Mouse (Mus musculus) subcutaneous adipose tissue, adult 2 months (tissue): ENCODE data around the gene Mrps34. TPM values are rescaled to one million over a fixed set of nuclear protein-coding genes. Genes with fewer than 3 reads are reported as not detected.

Experiments used
- polyA plus RNA-seq: library from polyadenylated mRNA; depleted of rRNA; stranded (reverse); fragments of >200 nt; gene quantifications from 2 replicates; pipeline ENCODE4 v1.2.3, GENCODE M21; 2012; ENCODE audit warnings: low replicate concordance; rRNA removed

Mrps34 gene
- polyA plus RNA-seq: 141 and 210 TPM in 2 replicates

DNA sequence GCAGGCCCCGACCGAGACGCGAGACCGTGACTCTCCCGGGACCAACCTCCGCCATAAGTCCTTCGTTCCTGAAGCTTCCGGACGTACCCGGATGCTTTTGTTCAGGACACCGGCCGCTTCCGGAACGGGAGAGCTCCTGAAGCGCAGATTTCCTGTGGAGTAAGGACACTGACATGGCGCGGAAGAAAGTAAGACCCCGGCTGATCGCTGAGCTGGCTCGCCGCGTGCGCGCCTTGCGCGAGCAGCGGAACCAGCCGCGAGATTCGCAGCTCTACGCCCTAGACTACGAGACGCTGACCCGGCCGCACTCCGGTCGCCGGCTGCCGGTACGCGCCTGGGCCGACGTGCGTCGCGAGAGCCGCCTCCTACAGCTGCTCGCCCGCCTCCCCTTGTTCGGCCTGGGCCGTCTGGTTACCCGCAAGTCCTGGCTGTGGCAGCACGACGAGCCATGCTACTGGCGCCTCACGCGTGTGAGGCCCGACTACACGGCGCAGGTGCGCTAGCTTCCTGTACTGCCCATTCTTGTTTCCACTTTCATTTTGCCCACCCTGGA, at the start of gene Mrps34, which contains the start of gene Eme2:
Gene Mrps34 (plus strand): TSS at position 122 of the 553 bp plus-strand sequence.
Gene Eme2 (minus strand): TSS at position 93 of the 553 bp plus-strand sequence.

DNA sequence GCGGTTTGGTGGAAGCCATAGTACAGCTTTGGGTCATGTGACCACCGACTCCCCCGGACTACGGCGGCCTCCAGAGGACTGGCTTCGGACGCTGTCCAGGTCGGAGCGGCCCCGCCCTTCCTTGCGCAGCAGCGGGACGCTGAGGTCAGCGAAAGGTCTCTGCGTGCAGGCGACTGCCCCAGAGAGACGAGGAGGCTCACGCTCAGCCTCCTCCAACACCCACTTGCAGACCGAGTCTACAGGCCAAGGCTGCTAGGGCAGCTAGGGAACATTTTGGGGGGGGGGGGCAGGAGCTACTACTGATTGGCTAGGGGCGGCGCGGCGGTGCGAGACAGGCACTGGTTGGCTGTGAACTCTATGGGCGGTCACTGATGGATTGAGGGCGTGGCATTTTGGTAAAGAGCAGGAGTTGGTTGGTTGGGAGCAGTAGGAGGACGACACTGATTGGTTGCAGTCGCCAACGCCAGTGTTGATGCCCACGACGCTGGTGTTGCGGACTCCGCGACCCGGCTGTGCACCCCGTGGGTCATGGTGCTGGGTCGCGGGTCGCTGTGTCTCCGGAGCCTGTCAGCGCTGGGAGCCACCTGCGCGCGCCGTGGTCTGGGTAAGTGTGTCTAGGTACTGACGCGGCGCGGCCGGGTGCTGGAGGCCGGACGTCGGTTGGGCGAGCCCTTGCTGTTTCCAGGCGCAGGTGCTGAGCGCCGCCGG, 44.7 kb upstream of the Mrps34 start, which contains the start of gene Fahd1:
Gene Fahd1 (minus strand): TSS at position 300 of the 708 bp plus-strand sequence.

DNA sequence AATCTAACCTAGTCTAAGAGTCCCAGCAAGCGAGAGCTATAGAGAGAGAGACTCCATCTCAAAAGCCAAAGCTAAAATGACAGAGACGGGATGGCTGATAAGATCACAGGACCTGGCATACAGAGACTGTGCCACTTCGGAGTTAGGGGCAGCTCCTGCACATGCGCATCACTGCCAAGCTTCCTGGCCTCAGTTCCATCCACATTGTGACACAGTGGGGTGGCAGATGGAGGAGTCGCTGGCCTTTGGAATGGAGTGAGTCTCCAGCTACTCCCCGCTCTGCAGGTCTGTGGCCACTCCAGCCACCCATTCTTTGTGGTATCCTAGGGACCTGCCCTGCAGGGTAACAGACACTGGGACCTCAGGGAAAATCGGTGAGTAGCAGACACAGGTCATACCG, 29.1 kb upstream of the Mrps34 start, which contains the start of gene Igfals:
Gene Igfals (plus strand): TSS at position 222 of the 400 bp plus-strand sequence.

DNA sequence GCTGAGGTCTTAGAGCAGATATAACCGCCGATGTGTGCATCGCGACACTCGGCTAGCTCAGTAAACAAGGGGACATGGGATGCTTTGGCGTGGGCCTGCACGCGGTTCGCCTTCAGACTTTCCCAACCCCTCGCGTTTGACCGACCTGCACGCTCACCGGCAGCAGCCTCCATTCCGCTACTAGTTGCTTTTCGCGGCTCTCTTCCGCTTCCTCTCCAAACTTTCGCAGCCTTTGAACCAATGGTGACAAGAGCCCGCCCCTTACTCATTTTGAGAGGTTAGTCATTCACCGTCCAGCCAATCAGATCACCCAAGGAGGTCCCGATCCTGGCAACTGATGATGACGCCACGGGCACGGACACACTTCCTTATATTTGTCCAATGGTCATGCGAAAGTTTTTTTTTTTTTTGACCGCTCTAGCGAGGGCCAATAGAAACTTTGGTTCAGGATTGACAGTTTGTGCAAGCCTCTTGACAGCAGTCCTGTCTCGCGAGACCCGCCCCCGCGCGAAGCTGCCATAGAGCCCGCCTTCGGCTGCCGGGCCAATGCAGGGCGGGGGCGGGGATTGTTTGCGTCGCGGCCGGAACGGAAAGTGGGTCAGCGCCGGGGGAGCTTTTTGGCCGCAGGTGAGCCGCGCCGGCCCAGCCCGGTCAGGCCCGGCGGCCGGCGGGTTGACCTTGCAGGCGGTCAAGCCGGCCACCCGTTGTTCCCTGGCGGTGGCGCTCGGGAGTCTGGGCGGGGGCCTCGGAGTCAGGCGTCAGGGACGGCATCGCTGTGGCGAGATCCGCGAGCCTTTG, 8.6 kb upstream of the Mrps34 start, which contains the start of the genes Nubp2 and Spsb3:
Gene Nubp2 (minus strand): TSS at position 216 of the 798 bp plus-strand sequence.
Gene Spsb3 (plus strand): TSS at position 510 of the 798 bp plus-strand sequence.

DNA sequence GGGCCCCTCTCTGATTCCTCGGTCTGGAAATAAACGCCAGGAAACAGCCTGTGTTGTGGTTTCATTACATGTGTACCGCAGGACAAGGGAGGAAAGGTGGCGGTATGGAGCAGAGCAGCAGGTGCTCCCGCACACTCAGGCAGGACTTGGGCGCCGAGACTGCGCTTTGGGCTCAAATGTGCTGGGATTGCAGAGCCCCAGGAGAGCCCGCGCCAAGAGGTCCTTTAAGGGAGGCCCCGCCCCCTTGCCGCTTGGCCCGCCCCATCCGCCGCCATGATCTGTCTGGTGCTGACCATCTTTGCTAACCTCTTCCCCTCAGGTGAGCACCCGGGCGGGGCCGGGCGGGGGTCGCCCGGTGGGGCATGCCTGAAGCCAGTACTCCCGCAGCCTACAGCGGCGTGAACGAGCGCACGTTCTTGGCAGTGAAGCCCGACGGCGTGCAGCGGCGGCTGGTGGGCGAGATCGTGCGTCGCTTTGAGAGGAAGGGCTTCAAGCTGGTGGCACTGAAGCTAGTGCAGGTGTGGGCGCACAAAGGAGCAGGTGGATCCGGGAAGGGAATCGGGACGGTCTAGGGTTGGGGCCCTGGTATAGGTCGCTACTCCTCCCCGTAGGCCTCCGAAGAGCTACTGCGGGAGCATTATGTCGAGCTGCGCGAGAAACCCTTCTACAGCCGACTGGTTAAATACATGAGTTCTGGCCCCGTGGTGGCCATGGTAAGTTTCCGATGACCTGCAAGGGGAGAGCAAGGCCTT, 1.5 kb downstream of the Mrps34 start, which contains the start of gene Nme3:
Gene Nme3 (plus strand): TSS at position 260 of the 752 bp plus-strand sequence.

DNA sequence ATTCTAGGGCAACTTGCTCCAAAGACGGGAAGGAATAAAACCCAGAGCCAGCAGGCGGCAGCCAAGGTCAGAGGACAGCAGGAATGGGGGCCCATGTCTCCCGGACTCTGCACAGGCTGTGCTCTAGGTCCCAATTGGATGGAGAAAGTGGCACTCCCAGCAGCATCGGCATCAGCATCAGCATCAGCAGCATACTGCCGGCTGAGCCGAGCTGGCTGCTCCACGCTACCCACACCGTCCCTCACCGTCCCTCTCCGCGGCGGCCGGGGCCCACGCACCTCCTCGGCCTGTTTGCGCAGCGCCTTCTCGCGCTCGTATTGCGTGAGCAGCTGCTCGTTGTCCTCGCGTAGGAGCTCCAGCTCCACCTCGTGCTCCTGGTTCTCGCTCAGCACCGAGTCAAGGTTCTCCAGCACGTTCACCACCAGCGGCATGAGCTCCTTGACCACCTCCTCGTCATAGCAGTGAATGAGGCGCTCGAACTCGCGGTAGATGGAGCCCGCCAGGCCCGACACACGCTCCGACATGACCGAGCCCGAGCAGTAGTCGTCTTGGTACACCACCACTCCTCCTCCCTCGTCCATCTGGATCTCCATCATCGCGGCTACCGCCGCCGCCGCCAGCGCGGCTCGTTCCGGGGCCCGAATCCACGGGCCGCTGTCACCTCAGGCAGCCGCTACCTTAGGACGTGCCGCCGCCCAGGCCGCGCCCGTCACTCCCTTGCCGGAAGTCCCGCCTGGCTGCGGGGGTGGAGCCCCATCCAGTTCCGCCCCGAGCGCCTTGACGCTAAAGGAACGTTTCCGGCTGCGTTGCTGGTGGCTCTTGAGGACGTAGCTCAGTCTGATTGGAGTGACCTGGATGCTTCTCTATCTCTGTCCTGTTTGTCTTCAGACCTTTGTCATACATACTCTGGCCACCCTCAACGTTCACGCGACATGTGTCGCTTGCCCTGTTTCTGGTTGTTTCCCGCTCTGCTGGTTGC, 41.6 kb downstream of the Mrps34 start, which contains the start of gene Mapk8ip3:
Gene Mapk8ip3 (minus strand): TSS at position 719 of the 979 bp plus-strand sequence.

Other genes starting within 250 kb of the Mrps34 start
- gene Slc9a3r2, start 244.8 kb upstream of the Mrps34 start, polyA plus RNA-seq: 159 and 182 TPM in 2 replicates
- gene Npw, start 236.7 kb upstream of the Mrps34 start, polyA plus RNA-seq: 0.75 and 0.93 TPM in 2 replicates
- gene Zfp598, start 225.4 kb upstream of the Mrps34 start, polyA plus RNA-seq: 59.9 and 96.8 TPM in 2 replicates
- 0.24 and 0.55 TPM in 2 replicates for gene Syngr3, start 205.2 kb upstream of the Mrps34 start, polyA plus RNA-seq
- 32.2 and 33.0 TPM in 2 replicates for gene Gfer, start 199.0 kb upstream of the Mrps34 start, polyA plus RNA-seq
- gene Noxo1, start 198.9 kb upstream of the Mrps34 start, polyA plus RNA-seq: 7.8 and 11.2 TPM in 2 replicates
- gene Tbl3, start 187.5 kb upstream of the Mrps34 start, polyA plus RNA-seq: 62.3 and 93.0 TPM in 2 replicates
- 0.13 and 0.19 TPM in 2 replicates for gene Rnf151, start 177.1 kb upstream of the Mrps34 start, polyA plus RNA-seq
- gene Rps2, start 177.0 kb upstream of the Mrps34 start, polyA plus RNA-seq: 1,499 and 4,382 TPM in 2 replicates
- gene Ndufb10, start 170.6 kb upstream of the Mrps34 start, polyA plus RNA-seq: 368 and 449 TPM in 2 replicates
- 0.15 and 0.24 TPM in 2 replicates for gene Rpl3l, start 167.3 kb upstream of the Mrps34 start, polyA plus RNA-seq
- 104 and 170 TPM in 2 replicates for gene Msrb1, start 158.5 kb upstream of the Mrps34 start, polyA plus RNA-seq
- 0.80 and 5.6 TPM in 2 replicates for gene Hs3st6, start 142.1 kb upstream of the Mrps34 start, polyA plus RNA-seq
- gene Meiob, start 90.8 kb upstream of the Mrps34 start, polyA plus RNA-seq: 0.10 TPM in 1 of 2 replicates, not detected in the other
- gene Hagh, start 55.0 kb upstream of the Mrps34 start, polyA plus RNA-seq: 97.3 and 196 TPM in 2 replicates
- 10.9 and 14.8 TPM in 2 replicates for gene Fahd1, start 44.8 kb upstream of the Mrps34 start, polyA plus RNA-seq
- gene Igfals, start 29.1 kb upstream of the Mrps34 start, polyA plus RNA-seq: 50.0 and 143 TPM in 2 replicates
- gene Nubp2, start 8.8 kb upstream of the Mrps34 start, polyA plus RNA-seq: 32.7 and 38.4 TPM in 2 replicates
- 53.0 and 84.0 TPM in 2 replicates for gene Spsb3, start 8.5 kb upstream of the Mrps34 start, polyA plus RNA-seq
- gene Eme2, start within 50 bp of the Mrps34 start, polyA plus RNA-seq: 30.9 and 44.6 TPM in 2 replicates
- gene Nme3, start 1.4 kb downstream of the Mrps34 start, polyA plus RNA-seq: 39.5 and 77.7 TPM in 2 replicates
- 103 and 150 TPM in 2 replicates for gene Mapk8ip3, start 41.9 kb downstream of the Mrps34 start, polyA plus RNA-seq
- gene Jpt2, start 65.6 kb downstream of the Mrps34 start, polyA plus RNA-seq: 33.2 and 36.8 TPM in 2 replicates
- gene Cramp1l, start 120.7 kb downstream of the Mrps34 start, polyA plus RNA-seq: 18.4 and 29.4 TPM in 2 replicates
- gene Ift140, start 121.0 kb downstream of the Mrps34 start, polyA plus RNA-seq: 14.3 and 23.1 TPM in 2 replicates
- 53.5 and 71.2 TPM in 2 replicates for gene Tmem204, start 188.5 kb downstream of the Mrps34 start, polyA plus RNA-seq
- gene Telo2, start 220.9 kb downstream of the Mrps34 start, polyA plus RNA-seq: 15.3 and 43.8 TPM in 2 replicates
- gene Ptx4, start 225.6 kb downstream of the Mrps34 start, polyA plus RNA-seq: 0.11 TPM in 1 of 2 replicates, not detected in the other
- 42.8 and 52.6 TPM in 2 replicates for gene Clcn7, start 238.3 kb downstream of the Mrps34 start, polyA plus RNA-seq